Mouse (Mus musculus) monocyte, adult 2 months (primary cell): ENCODE measurements around the gene Tma7.

Experiments
- DNase-seq, 2 experiments: peaks; one replicate each; pipeline ENCODE4 v3.0.0; 2022; ENCODE audit warnings: low spot score in 2 of 2, low read depth in 1 of 2

The Tma7 gene

GRCm38 (mm10) chr9:109046306-109046705 lies 36.1 kb downstream of the Tma7 start:
- peak in 1 of 2 experiments; percentile 70 for DNase-seq

DNA sequence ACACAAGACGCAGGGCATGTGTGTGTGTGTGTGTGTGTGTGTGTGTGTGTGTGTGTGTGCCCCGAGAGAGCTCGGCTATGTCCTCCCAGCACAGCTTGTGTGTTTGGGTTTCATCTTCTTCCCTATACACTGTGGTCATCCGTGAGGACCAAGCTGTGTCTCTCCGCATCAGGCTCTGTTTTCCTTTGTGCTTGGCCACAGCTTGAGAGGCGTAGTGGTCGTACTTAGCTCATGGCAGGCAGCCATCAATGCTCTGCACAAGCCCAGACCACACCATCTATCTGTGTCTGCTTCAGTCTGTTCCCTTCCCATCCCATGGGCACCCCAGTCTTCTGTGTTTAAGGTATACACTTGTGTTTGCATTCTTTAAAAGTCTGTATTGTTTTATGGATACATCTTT lies 41.0 kb downstream of the Tma7 start:
- DNase-seq = no peak

GRCm38 (mm10) chr9:109040906-109041305 lies 41.5 kb downstream of the Tma7 start:
- no peak for DNase-seq

DNA sequence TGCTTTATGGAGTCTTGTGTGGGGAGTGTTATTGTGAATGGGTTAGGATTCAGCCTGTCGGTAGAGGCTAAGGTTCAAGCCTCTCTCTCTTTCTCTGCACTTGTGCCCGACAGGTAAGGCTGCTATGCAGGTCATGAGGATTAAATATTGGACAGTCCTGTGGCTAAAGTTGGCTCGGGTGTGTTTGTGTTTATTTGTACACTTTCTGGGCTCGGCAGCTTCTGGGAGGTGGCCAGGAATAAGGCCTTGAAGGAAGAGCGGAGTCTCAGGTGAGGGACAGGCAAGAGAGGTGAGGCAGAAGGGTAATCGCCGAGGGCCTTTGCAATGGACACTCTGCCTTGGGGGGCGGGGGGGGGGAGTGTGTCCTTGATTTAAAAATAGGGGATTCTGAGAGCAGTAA lies 42.2 kb downstream of the Tma7 start:
- DNase-seq = no peak

GRCm38 (mm10) chr9:109039681-109040080 lies 42.7 kb downstream of the Tma7 start:
- DNase-seq = no peak

DNA sequence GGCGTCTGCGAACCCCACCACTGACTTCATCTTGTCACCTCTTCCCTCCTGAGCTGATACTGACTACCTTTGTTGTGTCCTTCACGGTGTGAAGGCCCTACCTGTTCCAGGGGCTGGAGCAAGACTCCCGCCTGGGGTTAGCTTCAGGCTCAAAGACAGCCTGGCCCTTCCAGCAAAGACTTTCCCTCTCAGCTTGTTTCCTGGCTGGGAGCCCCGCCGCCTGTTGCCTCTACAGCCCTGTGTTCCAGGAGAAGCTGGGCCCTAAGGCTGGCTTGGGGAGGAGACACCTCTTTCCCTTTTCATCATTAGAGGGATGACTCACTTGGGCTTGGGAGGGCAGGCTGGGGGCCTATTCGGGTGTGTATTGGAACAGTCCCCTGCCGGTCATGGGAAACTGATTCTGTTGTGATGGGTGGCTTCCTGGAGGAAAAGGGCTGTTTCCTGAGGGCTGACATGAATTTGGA lies 43.5 kb downstream of the Tma7 start:
- no peak for DNase-seq

DNA sequence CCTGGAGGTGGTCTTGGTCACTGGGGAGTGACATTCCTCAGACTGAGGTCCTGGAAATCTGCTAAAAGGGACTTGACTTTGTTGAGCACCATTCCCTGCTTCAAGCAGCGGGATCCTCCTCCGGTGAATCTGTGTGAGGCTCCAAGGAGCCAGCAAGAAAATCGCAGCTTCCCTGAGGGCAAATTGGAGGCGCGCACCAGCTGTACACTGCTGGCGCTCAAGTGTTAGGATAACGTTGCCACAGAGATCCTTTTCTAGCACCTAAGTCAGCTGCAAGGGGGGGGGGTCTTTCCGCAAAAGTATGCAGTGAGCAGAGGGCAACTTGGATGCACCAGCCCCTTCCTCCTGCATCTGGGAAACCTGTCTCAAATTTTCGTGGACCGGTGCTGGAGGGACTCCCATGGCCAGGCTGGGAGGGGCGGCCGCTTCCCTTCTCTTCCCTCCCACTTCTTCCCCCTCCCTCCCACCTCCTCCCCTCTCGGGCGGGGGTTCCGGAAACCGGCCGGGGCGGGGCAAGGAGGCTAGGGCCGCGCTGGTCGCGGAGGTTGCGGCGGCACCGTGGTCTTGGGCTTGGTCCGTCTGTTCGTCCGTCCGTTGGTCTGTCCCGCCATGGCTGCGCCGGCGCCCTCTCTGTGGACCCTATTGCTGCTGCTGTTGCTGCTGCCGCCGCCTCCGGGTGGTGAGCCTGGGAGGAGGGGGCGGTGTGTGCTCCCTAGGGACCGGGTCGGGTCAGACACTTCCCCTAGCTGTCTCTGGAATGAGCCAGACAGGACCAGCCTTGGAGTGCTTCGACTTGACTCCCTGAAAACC lies 44.1 kb downstream of the Tma7 start, which contains the start of gene Shisa5:
Gene Shisa5 (plus strand): TSS at position 480 of the 810 bp plus-strand sequence.
- DNase-seq = peak in 1 of 2 experiments; percentile 62

DNA sequence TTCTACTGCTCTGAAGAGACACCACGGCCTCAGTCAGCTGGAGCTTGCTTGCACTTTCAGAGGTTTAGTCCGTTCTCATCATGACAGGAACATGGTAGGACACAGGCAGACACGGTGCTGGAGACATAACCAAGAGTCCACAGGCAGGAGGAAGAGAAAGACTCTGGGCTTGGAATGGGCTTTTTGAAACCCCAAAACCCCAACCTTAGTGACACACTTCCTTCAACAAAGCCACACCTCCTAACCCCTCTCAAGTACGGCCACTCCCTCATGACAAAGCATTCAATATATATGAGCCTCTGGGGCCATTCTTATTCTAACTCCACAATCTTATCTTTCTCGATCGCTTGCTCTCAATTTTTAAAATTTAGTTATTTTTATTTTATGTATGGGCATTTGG lies 50.0 kb downstream of the Tma7 start:
- no peak for DNase-seq

- DNase-seq = no peak
Observed at GRCm38 (mm10) chr9:109031686-109032085, 50.7 kb downstream of the Tma7 start.

DNA sequence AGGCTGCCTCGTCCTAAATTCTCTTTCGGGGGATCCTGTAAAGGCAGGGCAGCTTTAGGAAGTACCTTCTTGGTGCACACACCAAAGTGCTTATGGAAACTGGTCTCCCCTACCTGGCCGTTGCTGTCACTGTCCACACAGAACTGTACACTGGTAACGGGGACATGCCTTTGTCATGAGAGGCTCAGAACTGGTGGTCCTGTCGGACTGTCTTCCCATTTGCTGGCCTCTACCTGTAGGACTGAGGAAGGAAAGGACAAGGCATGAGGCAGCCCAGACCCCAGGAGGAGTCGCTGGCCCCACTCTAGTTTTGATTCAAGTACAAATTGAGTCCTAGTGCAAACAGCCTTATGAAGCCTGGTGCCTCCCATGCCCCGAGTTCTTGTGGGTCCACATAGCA lies 51.4 kb downstream of the Tma7 start:
- DNase-seq = no peak

- DNase-seq = no peak
Observed at GRCm38 (mm10) chr9:109030312-109030711, 52.1 kb downstream of the Tma7 start.

GRCm38 (mm10) chr9:109028919-109029318 lies 53.5 kb downstream of the Tma7 start:
- DNase-seq = no peak

DNA sequence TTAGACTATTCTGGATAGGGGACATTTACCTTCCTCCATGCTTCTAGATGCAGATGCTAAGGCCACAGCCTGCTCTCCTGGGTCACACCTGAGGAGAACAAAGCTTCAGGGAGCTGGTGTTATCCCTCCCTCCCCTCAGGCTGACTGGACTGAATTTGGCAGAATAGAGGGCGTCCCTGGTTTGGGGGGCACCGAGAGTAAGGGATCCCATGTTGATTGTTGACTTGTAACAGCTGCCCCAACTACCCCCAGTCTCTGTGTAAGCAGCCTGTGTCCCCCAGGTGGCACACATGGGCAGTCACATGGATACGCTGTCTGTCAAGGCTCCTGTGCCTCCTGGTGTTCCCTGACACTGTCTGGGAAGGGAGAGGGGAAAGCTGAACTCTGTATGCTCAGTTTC lies 54.0 kb downstream of the Tma7 start:
- DNase-seq = no peak

DNA sequence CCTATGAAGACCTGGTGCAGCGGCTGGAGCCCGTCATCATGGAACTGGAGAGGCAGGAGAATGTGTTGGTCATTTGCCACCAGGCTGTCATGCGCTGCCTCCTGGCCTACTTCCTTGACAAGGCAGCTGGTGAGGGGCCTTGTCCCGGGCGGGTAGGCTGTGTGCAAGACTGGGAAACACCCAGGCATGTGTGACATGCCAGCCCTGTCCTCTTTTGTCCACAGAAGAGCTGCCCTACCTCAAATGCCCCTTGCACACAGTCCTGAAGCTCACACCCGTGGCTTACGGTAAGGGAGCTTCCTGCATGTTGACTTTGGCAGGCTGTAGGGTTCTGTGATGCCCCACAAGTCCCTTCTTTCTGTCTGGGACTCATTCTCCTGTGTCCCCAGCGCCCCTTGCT lies 54.9 kb downstream of the Tma7 start:
- DNase-seq = no peak
